Mouse (Mus musculus) splenic B cell, adult 2 months (primary cell): ENCODE measurements at regions not wholly inside any gene's neighbourhood (a gene's known extent, or its start where the extent isn't known, plus 50 kb on each side); places are given as distances from the start of the nearest gene placed in this dataset.

ENCODE experiments used
- DNase-seq: peaks from one replicate; pipeline ENCODE4 v3.0.0-alpha.2; 2011; ENCODE audit warnings: low read depth, low spot score
- H3K27me3 ChIP-seq: 2 replicates; pipeline ENCODE4 v1.6.1; 2012; ENCODE audit warnings: mild to moderate bottlenecking, low read length, moderate library complexity, mixed read lengths; ENCODE audit not compliant: control insufficient read depth, poor library complexity, insufficient read depth, severe bottlenecking
- H3K36me3 ChIP-seq: 2 replicates; pipeline ENCODE4 v1.6.1; 2012; ENCODE audit warnings: mild to moderate bottlenecking, low read length, moderate library complexity, mixed read lengths; ENCODE audit not compliant: control insufficient read depth, poor library complexity, insufficient read depth, severe bottlenecking

- Histone ChIP-seq H3K27me3 (no peaks in the 10 kb centered on the region), H3K36me3 (no peaks in the 10 kb centered on the region)
- no peak for DNase-seq
These were observed 97.5 kb upstream of the Ppm1h start for GRCm38 (mm10) chr10:122581096-122581495.

GRCm38 (mm10) chr10:122587541-122587940 is 91.0 kb upstream of the Ppm1h start:
- no peaks in the 10 kb centered on the region for H3K27me3 ChIP-seq
- H3K36me3 ChIP-seq, result no peaks in the 10 kb centered on the region
- no peak for DNase-seq

DNA sequence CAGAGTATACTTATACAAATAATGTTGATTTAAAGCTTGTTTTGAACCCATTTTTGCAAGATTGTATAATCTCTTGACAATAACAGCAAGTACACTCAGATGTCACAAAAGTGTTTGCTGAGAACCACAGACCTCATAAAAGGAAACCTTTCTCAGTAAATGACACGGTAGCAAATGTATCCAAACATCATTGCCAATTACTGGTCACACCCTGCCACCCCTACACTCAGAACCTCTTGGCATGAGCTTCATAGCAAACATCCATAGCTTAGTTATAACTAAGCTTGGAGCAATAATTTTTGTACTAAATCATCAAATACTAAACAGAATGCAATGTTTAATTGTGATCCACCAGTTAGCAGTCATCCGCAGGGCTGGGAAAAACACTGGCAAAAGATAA is 79.1 kb upstream of the Ppm1h start:
- no peaks in the 10 kb centered on the region for H3K36me3 ChIP-seq
- DNase-seq, result no peak
- H3K27me3 ChIP-seq, result no peaks in the 10 kb centered on the region

DNA sequence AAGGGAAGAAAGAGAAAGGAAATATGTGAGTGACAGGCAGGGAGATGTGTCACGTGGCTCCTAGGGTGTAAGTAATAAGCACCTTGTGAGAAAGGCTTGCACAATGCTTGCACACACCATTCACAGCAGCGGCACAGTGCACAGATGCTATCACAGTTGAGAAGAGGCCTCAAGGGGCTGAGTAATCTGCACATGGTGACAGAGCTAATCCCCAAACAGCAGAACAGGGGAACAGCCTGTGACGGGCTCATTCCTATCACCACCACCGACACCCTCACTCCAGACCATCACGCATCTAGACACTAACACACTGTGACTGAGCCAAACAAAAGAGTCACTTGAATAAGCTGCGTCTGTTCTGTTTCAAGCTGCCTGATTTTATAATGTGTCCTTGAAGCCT is 76.2 kb upstream of the Ppm1h start:
- no peak for DNase-seq
- no peaks in the 10 kb centered on the region for H3K27me3 ChIP-seq
- no peaks in the 10 kb centered on the region for H3K36me3 ChIP-seq

DNA sequence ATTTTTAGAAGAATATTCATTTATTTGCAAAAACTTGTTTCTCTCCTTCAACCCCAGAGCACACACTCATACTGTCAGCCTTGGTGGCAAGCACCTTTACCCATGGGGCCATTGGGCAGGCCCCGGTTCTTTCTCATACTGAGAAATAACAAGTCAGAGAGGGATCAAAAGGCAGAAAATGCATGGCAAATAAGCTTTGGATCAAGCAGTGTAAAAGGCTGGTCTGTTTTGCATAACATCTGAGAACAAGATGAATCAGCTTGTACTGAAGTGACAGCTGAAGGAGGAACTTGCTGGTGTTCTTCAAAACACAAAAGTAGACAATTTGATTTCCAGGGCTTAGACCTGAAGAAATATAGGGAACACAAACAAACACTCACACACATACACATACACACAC is 74.6 kb upstream of the Ppm1h start:
- no peaks in the 10 kb centered on the region for H3K27me3 ChIP-seq
- DNase-seq, result no peak
- no peaks in the 10 kb centered on the region for H3K36me3 ChIP-seq

GRCm38 (mm10) chr10:122613281-122613680 is 65.3 kb upstream of the Ppm1h start:
- no peaks in the 10 kb centered on the region for H3K27me3 ChIP-seq
- H3K36me3 ChIP-seq, result no peaks in the 10 kb centered on the region
- no peak for DNase-seq

GRCm38 (mm10) chr10:122613891-122614290 is 64.7 kb upstream of the Ppm1h start:
- H3K27me3 ChIP-seq, result no peaks in the 10 kb centered on the region
- DNase-seq, result no peak
- H3K36me3 ChIP-seq, result no peaks in the 10 kb centered on the region

- Histone ChIP-seq H3K27me3 (no peaks in the 10 kb centered on the region), H3K36me3 (no peaks in the 10 kb centered on the region)
- no peak for DNase-seq
These were observed 63.8 kb upstream of the Ppm1h start for GRCm38 (mm10) chr10:122614720-122615119.

DNA sequence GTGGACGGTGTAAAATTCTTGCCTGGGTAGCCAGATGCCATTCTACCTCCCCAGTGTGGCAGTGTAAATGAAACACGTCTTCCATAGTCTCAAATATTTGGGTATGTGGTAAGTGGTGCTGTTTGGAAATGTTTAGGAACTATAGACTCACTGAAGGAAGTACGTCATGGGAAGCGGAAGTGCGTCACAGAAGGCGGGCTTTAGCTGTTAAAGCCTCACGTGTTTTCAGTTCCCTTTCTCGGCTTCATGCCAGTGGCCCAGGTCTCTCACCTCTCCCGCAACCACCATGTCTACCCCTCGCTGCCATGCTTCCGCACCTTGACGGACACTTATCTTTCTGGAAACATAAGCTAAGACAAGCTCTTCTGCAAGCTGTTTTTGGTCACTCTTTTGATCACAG is 62.9 kb upstream of the Ppm1h start:
- Histone ChIP-seq H3K27me3 (no peaks in the 10 kb centered on the region), H3K36me3 (no peaks in the 10 kb centered on the region)
- DNase-seq, result no peak

GRCm38 (mm10) chr10:122616385-122616784 is 62.2 kb upstream of the Ppm1h start:
- Histone ChIP-seq H3K36me3 (no peaks in the 10 kb centered on the region), H3K27me3 (no peaks in the 10 kb centered on the region)
- DNase-seq, result no peak

DNA sequence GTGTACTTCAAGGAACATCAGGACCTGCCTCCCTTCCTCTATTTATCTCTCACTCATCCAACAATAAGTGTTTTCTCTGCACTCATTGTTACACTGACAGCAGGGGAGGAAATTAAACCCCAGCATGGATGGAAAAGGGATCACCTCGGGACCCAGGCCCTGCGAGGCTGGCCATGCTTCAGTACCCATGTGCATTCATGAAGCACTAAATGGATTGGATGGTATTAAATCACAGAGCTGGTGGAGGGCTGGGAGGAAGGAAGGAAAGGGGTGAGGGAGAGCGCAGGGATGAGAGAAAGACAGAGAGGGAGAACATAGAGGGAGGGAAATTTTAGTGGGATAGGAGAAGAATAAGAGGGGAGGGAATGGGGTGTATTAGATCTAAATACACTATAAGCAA is 59.7 kb upstream of the Ppm1h start:
- no peaks in the 10 kb centered on the region for H3K36me3 ChIP-seq
- H3K27me3 ChIP-seq, result no peaks in the 10 kb centered on the region
- no peak for DNase-seq

DNA sequence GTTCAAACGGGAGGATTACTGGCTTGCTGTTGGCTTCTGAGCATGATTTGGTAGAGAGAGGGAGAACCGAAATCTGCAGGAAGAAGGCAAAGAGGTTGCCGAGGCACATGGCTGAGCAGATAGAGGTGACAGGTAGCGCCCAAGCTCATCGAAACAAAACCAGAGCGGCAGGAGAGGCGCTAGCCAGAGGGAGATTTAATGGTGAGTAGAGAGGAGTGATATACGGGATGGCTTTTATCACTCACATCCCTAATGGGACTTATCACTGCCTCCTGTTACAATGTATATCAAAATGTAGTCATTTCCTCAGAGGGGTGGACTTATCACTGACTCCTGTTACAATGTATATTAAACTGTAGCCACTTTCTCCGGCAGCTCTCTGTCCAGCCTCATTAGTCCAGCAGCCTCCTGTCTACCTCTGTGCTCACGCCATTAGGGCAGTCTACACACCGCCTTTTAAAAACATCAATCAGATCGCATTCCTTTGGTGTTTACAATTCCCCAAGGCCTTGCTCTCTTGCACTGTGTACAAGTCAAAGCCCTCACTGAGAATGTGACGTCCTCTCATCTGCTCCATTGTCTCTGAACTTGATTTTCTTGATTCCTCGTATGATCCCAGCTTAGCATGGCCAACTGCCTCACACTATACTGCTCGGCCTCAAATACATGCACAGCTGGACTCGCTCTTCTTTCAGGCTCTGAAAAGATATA is 59.0 kb upstream of the Ppm1h start:
- no peaks in the 10 kb centered on the region for H3K27me3 ChIP-seq
- H3K36me3 ChIP-seq, result no peaks in the 10 kb centered on the region
- DNase-seq, result no peak
